Mouse (Mus musculus): Measurements from ENCODE around the gene Pinlyp.

DNA sequence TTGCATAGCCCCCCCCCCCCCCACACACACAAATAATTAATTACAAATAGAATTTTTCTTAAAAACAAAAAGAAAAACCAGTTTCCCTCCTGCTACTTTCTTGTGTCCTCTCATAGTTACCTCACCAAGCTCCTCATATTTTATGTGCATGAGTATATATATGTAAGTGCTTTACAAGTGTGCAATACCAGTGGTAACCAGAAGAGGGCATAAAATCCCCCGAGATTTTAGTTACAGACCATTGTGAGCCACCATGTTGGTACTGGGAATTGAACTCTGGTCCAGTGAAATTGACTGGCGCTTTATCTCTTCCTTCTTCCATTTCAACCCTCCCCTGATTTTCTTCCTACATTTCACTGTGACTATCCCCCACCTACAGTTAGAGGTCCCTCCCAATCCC is 1.4 kb downstream of the Pinlyp start:
- TF ChIP-seq CTCF (IDR thresholded peaks at IDR 0.05; ENCODE audit: control insufficient read depth, insufficient read depth, insufficient replicate concordance, low read depth, low read length) (no peak), POLR2A (IDR thresholded peaks at IDR 0.05; ENCODE audit: control insufficient read depth, low read depth, low read length) (no peak)
